Mouse (Mus musculus): ENCODE results near the gene Zfp113. TPM values are rescaled to one million over a fixed set of nuclear protein-coding genes. Genes with fewer than 3 reads are reported as not detected.
A peak's percentile ranks its signal among the peaks of the same experiment; 100 is the strongest.
"Not testable (repeated sequence)": the region's sequence is repeated elsewhere in the genome, so short reads cannot be mapped to it uniquely, and the experiment has no call there.

The Zfp113 gene
- total RNA-seq, 2 experiments from 2014 or later = 9.6 to 11.0 TPM

- intact Hi-C loops (cut with DNase I) = loop anchor here (2.0 to 5.0 kb wide), 2 partner anchors 38 to 67 kb away; partner anchors contain the start of genes Zkscan1 and Zscan21
These were observed 1.2 kb downstream of the Zfp113 start for GRCm38 (mm10) chr5:138154390-138154789.

GRCm38 (mm10) chr5:138138585-138138984 is 17.0 kb downstream of the Zfp113 start:
- DNase-seq (ENCODE audit: low spot score) = no peak
- intact Hi-C loops (cut with DNase I) = loop anchor here (5.0 kb wide), 1 partner anchor 251 kb away; no protein-coding TSS in a partner anchor

More at GRCm38 (mm10) chr5:138154390-138154789, 1.2 kb downstream of the Zfp113 start:
- no peak for DNase-seq (ENCODE audit: low spot score)

- no peak for DNase-seq (ENCODE audit: low spot score)
- intact Hi-C loops (cut with DNase I) = loop anchor here (5.0 kb wide), 1 partner anchor 251 kb away; no protein-coding TSS in a partner anchor
These were observed 17.5 kb downstream of the Zfp113 start for GRCm38 (mm10) chr5:138137935-138138549.

- intact Hi-C loops (cut with DNase I) = loop anchor here (5.0 kb wide), 1 partner anchor 250 kb away; no protein-coding TSS in a partner anchor
These were observed 18.3 kb downstream of the Zfp113 start for GRCm38 (mm10) chr5:138137257-138137656.

GRCm38 (mm10) chr5:138132425-138133064 is 23.0 kb downstream of the Zfp113 start:
- intact Hi-C loops (cut with DNase I) = no loop called here
- DNase-seq (ENCODE audit: low spot score) = no peak

More at GRCm38 (mm10) chr5:138137257-138137656, 18.3 kb downstream of the Zfp113 start:
- no peak for DNase-seq (ENCODE audit: low spot score)

- intact Hi-C loops (cut with DNase I) = no loop called here
- no peak for DNase-seq (ENCODE audit: low spot score)
These were observed 37.5 kb downstream of the Zfp113 start for GRCm38 (mm10) chr5:138118041-138118440.

- no peak for DNase-seq (ENCODE audit: low spot score)
- intact Hi-C loops (cut with DNase I) = loop anchor here (2.0 kb wide), 1 partner anchor 37 kb away; the partner anchor contains the start of gene Zfp113
These were observed 38.1 kb downstream of the Zfp113 start for GRCm38 (mm10) chr5:138117199-138118015.

- intact Hi-C loops (cut with DNase I) = loop anchor here (2.0 kb wide), 1 partner anchor 38 kb away; the partner anchor contains the start of gene Zfp113
- DNase-seq (ENCODE audit: low spot score) = peak; percentile 85
These were observed 39.0 kb downstream of the Zfp113 start, which contains the start of gene Zscan21 for GRCm38 (mm10) chr5:138116255-138117198. Gene Zscan21 (plus strand): TSS chr5:138116903.

GRCm38 (mm10) chr5:138109847-138110396 is 45.6 kb downstream of the Zfp113 start:
- DNase-seq (ENCODE audit: low spot score); intact Hi-C loops (cut with DNase I): not testable (repeated sequence)

- intact Hi-C loops (cut with DNase I) = no loop called here
These were observed 48.4 kb downstream of the Zfp113 start for GRCm38 (mm10) chr5:138107130-138107529.

GRCm38 (mm10) chr5:138104976-138105375 is 50.6 kb downstream of the Zfp113 start:
- intact Hi-C loops (cut with DNase I) = no loop called here

More at GRCm38 (mm10) chr5:138107130-138107529, 48.4 kb downstream of the Zfp113 start:
- DNase-seq (ENCODE audit: low spot score) = no peak

GRCm38 (mm10) chr5:138094474-138094873 is 61.1 kb downstream of the Zfp113 start:
- no peak for DNase-seq (ENCODE audit: low spot score)
- intact Hi-C loops (cut with DNase I) = no loop called here

More at GRCm38 (mm10) chr5:138104976-138105375, 50.6 kb downstream of the Zfp113 start:
- no peak for DNase-seq (ENCODE audit: low spot score)

GRCm38 (mm10) chr5:138092771-138093170 is 62.8 kb downstream of the Zfp113 start:
- no peak for DNase-seq (ENCODE audit: low spot score)
- intact Hi-C loops (cut with DNase I) = no loop called here

GRCm38 (mm10) chr5:138090737-138091136 is 64.8 kb downstream of the Zfp113 start:
- no peak for DNase-seq (ENCODE audit: low spot score)
- intact Hi-C loops (cut with DNase I) = no loop called here

- no peak for DNase-seq (ENCODE audit: low spot score)
- intact Hi-C loops (cut with DNase I) = no loop called here
These were observed 65.3 kb downstream of the Zfp113 start for GRCm38 (mm10) chr5:138090271-138090670.

All from heart, postnatal 25 days (tissue).